Mouse (Mus musculus): ENCODE data around the gene Aknad1.

The Aknad1 gene

DNA sequence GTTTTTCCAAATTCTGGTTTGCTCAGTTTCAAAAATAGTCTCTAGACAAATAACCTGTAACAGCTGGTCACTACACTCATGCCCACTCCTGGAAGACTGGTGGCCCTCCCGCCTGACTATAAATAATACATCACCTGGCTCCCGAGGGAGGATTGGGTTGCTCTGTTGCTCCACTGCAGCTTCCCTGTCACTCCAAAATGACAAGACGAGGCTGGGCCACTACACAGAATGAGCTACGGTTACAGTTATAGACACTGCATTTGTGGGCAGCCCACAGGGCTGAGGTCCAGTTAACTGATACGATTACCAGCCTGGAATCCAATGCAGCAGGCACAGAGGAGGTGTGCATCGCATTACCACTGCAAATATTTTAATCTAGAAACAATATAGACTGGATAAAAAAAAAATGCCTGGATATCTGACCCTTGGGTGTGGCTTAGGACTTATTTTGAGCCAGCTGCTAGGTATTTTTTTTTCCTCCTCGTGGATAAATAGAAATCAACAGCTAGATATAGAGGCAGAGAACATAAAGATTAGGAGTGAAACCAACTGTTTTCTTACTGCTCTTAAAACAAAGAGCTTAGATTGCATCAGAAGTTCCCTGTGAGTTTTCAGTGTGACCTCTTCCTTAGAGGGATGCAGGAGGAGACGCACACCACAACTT lies at the start of gene Aknad1:
Aknad1 (plus strand) TSS at position 614 of the 664 bp plus-strand sequence.
- no peak for DNase-seq

DNA sequence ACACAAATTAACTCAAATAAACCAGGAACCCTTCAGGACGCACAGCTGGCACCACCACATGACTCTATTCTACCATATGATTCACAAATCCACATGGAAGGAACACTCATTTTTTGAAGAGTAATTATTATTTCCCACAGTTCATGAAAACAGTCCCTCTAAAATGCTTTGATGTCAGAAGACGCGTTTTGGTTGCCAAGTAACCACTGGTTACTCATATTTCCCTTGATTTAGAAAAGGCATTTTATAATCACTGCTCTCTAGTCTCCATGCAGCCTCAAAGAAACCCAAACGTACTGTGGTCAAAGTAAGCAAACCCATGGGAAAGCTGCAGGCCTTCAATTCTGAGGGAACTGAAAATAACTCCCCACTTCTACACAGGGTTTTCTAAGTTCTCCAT lies 49.5 kb upstream of the Aknad1 start:
- no peak for DNase-seq

DNA sequence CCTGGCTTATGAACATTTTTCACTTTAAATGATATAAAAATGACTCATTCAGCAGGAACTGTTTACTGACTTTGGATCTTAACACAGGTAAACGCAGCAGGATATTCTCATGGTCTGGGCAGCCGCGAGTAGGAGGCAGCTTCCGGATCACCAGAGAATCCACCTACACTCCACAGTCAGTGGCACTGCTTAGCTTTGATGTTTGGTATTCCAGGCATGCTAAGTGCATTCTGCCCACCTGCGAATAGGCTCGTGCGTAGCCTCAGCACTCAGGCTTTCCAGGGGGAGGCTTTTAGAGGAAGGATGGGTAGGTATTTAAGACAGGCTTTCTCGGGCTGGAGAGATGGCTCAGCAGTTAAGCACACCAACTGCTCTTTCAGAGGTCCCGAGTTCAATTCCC lies 45.1 kb upstream of the Aknad1 start:
- no peak for DNase-seq

GRCm38 (mm10) chr3:108698662-108699061 lies 40.8 kb upstream of the Aknad1 start:
- no peak for DNase-seq

GRCm38 (mm10) chr3:108699786-108700185 lies 39.7 kb upstream of the Aknad1 start:
- no peak for DNase-seq

DNA sequence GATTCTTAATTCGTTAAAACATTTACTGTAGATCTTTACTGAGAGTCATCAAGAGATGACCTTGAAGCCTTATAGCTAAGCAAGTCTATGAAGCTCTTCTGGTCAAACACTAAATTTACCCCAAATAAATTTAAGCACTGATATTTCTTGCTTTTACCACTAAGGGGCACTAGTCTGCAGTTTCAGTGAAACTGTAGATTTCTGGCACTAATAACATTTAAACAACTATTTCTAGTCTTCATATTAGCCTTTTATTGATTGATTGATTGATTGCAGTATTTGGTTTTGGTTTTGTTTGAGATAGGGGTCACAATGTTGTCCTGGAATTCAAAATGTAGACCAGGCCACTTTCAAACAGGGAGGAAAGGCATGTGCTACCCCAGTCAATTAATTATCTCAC lies 38.2 kb upstream of the Aknad1 start:
- DNase-seq = no peak

DNA sequence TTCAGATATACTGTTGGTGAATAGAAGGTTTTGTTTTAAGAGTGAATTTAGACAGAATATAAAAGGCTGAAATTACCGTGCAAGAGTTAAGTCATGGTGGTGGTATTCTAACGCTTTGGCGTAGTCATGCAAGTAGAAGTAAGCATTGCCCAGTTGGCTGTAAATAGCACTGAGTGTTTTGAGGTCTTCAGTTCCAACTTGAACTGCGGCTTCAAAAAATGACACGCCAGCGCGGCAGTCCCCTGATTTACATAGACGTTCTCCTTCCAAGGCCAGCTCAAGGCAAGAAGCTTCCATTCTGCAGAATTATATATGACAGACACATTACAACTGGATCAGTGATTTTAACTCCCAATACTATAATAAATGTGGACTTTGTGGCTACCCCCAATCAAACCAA lies 36.7 kb upstream of the Aknad1 start:
- no peak for DNase-seq

DNA sequence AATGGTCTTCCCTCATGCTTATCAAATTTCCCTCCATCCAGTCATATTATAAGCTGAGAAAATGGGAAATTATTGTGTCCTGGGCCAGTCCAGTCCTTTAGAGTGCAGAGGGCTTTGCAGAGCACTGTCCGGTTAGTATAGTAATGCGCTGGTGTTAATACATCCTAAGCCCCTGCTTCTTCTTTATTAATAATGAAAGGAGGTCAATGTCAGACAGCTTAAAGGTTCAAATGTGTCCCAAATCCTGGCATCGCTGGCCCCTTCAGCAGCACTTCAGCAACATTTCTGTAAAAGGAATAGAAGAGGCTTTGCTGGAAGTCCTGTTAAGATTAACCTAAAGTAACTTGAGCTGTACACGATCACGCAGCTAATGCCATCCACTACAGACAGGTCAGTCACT lies 28.2 kb upstream of the Aknad1 start:
- DNase-seq = no peak

- peak; percentile 32 for DNase-seq
These were observed 26.3 kb upstream of the Aknad1 start for GRCm38 (mm10) chr3:108713065-108713675.

DNA sequence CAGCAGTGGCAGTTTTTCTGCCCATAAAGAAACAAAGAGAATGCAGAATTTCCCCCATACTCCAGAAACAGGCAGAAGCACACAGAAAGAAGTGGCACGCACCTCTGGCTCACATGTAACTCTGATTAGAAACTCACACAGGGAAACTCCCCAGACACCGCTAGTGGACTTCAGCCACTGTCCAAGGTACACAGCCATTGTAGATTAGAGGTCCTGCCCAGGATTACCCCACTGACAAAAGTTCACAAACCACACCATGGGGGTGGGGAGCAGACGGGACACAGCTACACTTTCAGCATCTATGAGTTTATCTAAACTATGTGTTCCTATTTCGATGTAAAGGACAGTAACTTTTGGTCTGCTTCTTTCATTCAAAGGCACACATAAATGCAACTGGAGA lies 24.6 kb upstream of the Aknad1 start:
- peak; percentile 49 for DNase-seq

GRCm38 (mm10) chr3:108717896-108718502 lies 21.5 kb upstream of the Aknad1 start:
- no peak for DNase-seq

DNA sequence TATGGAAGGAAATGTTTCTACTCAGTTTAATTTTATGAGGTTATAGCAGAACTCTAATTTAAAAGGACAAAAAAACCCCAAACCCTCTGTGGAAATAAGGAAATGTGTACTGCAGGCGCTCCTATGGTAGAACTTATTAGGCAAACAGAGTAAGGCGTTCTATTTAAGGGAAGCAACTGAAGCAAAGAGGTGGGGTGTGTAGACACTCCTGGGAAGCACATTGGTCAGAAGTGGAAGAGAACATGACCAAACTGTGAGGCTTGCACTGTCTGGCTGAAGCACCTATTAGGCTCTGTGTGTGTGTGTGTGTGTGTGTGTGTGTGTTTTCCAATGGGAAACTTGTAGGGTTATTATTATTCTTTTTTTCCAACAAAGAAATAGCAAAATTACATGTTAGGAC lies 20.1 kb upstream of the Aknad1 start:
- DNase-seq = no peak

- no peak for DNase-seq
These were observed 19.7 kb upstream of the Aknad1 start for GRCm38 (mm10) chr3:108719761-108720160.

DNA sequence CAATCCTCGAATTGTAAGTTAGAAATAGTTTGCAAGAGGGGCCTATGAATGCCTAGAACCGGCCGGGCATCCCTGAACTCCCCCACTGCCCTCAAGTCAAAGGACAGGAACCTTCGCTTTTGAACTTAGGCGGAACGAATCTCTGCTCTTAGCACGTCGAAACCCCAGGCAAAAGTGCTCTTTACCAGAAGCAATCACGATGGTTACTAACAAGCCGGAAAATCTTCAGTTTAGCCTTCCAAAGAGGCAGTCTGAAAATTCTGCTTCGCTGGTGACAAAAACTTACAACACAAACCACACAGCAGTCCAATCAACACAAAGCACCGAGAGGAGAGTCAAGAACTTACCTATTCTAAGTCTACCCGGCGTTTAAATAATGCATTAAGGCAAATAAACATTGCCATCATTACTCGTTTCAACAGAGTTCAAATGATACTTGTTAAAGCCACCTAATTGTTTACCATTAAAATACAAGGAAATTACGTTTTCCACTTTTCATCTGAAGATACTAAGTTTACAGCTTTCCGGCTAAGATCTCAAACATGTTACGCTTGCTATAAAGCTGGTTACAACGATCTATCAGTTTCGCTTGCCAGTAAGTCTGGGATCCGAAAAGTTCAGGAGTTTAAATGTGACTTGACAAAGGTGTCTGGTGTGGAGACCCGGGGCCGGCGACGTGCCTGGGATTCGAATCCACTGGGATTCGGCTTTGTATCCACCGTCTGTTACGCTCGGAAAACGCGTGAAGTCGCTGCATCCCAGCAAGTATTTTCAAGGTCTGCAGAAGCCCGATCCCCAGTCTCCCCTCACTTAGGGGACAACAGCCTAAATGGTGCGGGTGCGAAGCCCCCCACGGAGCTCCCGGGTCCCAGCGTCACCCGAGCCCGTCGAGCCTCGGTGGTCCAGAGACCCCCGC lies 18.1 kb upstream of the Aknad1 start:
- peak; percentile 70 for DNase-seq

GRCm38 (mm10) chr3:108722036-108722872 lies 17.2 kb upstream of the Aknad1 start, which contains the start of gene Gpsm2:
Gene Gpsm2, minus strand, starts transcription at chr3:108722309.
- peak; percentile 99 for DNase-seq

DNA sequence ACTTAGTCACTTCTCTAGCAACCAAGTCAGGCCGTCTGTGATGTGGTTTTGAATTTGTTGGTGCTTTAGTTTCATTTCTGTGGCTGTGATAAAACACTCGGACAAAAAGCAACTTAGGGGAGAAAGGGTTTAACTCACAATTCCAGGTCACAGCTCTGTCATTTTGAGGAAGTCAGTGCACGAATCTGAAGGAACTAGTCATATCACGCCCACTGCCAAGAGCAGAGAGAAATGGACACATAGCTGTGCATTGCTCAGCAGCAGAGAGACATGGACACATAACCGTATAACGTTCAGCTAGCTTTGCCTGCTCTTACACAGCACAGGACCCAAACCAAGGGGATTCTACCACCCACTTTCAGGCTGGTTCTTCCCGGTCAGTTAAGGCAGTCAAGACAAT lies 13.0 kb upstream of the Aknad1 start:
- no peak for DNase-seq

- DNase-seq = no peak
These were observed 12.1 kb upstream of the Aknad1 start for GRCm38 (mm10) chr3:108727344-108727743.

- no peak for DNase-seq
These were observed 11.7 kb upstream of the Aknad1 start for GRCm38 (mm10) chr3:108727776-108728175.

DNA sequence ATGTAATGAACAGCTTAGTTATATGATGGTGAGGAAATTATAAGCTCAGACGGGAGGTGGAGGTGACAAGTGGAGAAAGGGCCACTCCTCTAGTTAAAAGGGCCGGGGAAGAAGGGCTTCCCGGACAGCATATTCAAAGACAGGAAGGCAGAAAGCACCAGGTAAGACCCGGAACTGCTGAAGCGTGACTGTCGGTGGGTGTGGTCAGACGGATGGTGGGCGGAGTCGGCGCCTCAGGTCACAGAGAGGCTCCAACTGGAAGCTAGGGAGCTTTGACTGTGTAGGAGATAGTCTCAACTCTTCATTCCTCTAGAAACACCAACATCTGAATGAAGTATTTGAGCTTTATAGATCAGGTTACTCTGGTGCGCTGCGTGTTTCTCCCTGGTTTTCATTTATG lies 9.1 kb upstream of the Aknad1 start:
- DNase-seq = no peak

GRCm38 (mm10) chr3:108737761-108738160 lies 1.7 kb upstream of the Aknad1 start:
- DNase-seq = no peak

DNA sequence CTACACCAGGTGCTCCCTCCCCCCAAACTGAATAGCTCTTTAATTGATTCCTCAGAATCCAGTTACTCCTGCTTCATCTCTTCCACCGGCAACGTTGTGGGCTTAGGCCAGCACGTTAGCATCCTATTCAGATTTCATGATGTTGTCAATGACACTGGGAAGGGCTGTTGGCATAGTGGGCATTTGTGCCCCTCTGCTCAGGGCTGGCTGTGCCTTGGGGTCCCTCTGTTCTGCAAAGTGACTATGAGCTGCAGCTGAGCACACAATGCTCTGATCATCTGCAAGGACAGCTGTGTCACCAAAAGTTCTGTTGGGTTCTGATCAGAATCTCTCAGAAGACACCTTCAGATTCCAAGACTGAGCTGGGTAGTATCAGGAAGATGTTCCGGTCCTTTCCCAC lies 4.6 kb downstream of the Aknad1 start:
- no peak for DNase-seq

DNA sequence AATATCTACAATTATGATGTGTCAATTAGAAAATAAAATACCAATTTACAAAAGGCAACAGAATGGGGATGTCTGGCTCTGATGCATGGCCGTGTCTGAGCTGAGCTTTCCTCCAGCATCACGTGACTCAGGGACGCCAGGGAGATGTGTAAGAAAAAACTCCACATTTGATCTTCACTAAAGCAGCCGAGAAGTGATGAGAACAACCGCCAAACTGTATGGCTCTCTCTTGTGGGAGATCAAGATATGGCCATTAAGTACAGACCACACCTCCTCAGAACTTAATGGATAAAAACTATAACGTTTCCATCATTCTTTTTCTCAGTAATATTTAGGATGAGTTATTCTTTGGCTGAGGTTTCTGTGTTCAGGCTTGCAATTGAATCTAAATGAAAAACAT lies 11.6 kb downstream of the Aknad1 start:
- no peak for DNase-seq

Data from kidney, postnatal 10 days (tissue).